Mouse (Mus musculus): ENCODE results near the gene Zfp708. TPM values are rescaled to one million over a fixed set of nuclear protein-coding genes. Genes with fewer than 3 reads are reported as not detected.

The Zfp708 gene
- total RNA-seq, 2 experiments from 2014 or later: 2.6 to 2.7 TPM

GRCm38 (mm10) chr13:67060161-67060785 lies 37.5 kb downstream of the Zfp708 start:
- intact Hi-C loops (cut with DNase I): loop anchor here (5.0 kb wide), 2 partner anchors 47 to 67 kb away; partner anchors contain the start of gene Gm28557

More at GRCm38 (mm10) chr13:67060161-67060785, 37.5 kb downstream of the Zfp708 start:
- DNase-seq (ENCODE audit: low spot score in 2 of 2): no peak

Other genes starting within 250 kb of the Zfp708 start
- gene Gm10767, start 193.1 kb downstream of the Zfp708 start, total RNA-seq (2021): 1 to 10 TPM; 2.7 to 3.1 TPM
- 1 to 10 TPM; 3.8 to 4.9 TPM for gene Zfp712, start 36.8 kb downstream of the Zfp708 start, total RNA-seq (2021)
- 1 to 10 TPM; 1.8 to 2.7 TPM for gene Gm28557, start 10.6 kb upstream of the Zfp708 start, total RNA-seq (2021)
- under 1 TPM; 0.16 to 0.35 TPM for gene Rslcan18, start 18.3 kb upstream of the Zfp708 start, total RNA-seq (2021)
- gene Zfp759, start 23.7 kb upstream of the Zfp708 start, total RNA-seq (2021): 10 to 100 TPM in 1 of 2 experiments, 1 to 10 TPM in 1; 7.5 to 10.4 TPM
- 1 to 10 TPM; 4.8 to 6.5 TPM for gene Rsl1, start 75.2 kb upstream of the Zfp708 start, total RNA-seq (2021)
- 1 to 10 TPM; 3.3 to 3.4 TPM for gene Zfp455, start 96.5 kb upstream of the Zfp708 start, total RNA-seq (2021)
- gene Zfp458, start 180.5 kb upstream of the Zfp708 start, total RNA-seq (2021): 10 to 100 TPM; 17.7 to 21.5 TPM
- gene Zfp457, start 208.5 kb upstream of the Zfp708 start, total RNA-seq (2021): 1 to 10 TPM; 3.0 to 5.5 TPM
- gene Zfp595, start 234.6 kb upstream of the Zfp708 start, total RNA-seq (2021): 1 to 10 TPM; 2.0 to 3.8 TPM